Mouse (Mus musculus) heart, embryonic 10.5 days (tissue): ENCODE data around the gene Adamtsl3. TPM values are rescaled to one million over a fixed set of nuclear protein-coding genes. Genes with fewer than 3 reads are reported as not detected.

Experiments used
- DNase-seq: peaks from one replicate; pipeline ENCODE4 v3.0.0-alpha.2; 2017; ENCODE audit warnings: low spot score
- H3K27ac ChIP-seq: fragments of 300-500 bp; sonication (generic); 2 replicates; pipeline ENCODE4 v1.5.1; 2016; ENCODE audit warnings: mild to moderate bottlenecking
- H3K27me3 ChIP-seq: fragments of 300-500 bp; sonication (generic); 2 replicates; pipeline ENCODE4 v1.6.1; 2016; ENCODE audit warnings: mild to moderate bottlenecking; ENCODE audit not compliant: poor library complexity, insufficient read depth, severe bottlenecking
- H3K36me3 ChIP-seq: fragments of 300-500 bp; sonication (generic); 2 replicates; pipeline ENCODE4 v1.6.1; 2016; ENCODE audit warnings: mild to moderate bottlenecking, moderate library complexity
- H3K4me1 ChIP-seq: fragments of 300-500 bp; sonication (generic); 2 replicates; pipeline ENCODE4 v1.6.1; 2016; ENCODE audit warnings: mild to moderate bottlenecking
- H3K4me3 ChIP-seq: fragments of 300-500 bp; sonication (generic); 2 replicates; pipeline ENCODE4 v1.5.1; 2016; ENCODE audit warnings: mild to moderate bottlenecking, moderate library complexity
- H3K9me3 ChIP-seq: fragments of 300-500 bp; sonication (generic); 2 replicates; pipeline ENCODE4 v1.6.1; 2016; ENCODE audit warnings: mild to moderate bottlenecking, moderate library complexity
- WGBS: fragments of 180-500 bp; shearing (Covaris S2); methylation state at CpG from one replicate; pipeline ENCODE4 v1.1.7; 2016; 5-methylcytosine and 5-hydroxymethylcytosine counted together
- polyA plus RNA-seq: library from polyadenylated mRNA; unstranded; fragments of >200 nt; fragmentation: Nextera tagmentation; extraction: Ambion mirVana; gene quantifications from 2 replicates; pipeline ENCODE4 v1.2.1, GENCODE M21; 2016

Adamtsl3 gene
- polyA plus RNA-seq, 1 experiment from 2014 or later, result 0.06 TPM

- Histone ChIP-seq H3K36me3 (no peaks in the 10 kb centered on the region), H3K9me3 (no peaks in the 10 kb centered on the region), H3K27ac (no peak overlapping the region), H3K4me3 (no peak overlapping the region), H3K4me1 (no peaks in the 10 kb centered on the region), H3K27me3 (no peaks in the 10 kb centered on the region)
- DNase-seq, result no peak
- WGBS, result 39% methylated on average over 8 of the region's 8 CpGs
Observed at GRCm38 (mm10) chr7:82566688-82567087, 231.2 kb downstream of the Adamtsl3 start.

DNA sequence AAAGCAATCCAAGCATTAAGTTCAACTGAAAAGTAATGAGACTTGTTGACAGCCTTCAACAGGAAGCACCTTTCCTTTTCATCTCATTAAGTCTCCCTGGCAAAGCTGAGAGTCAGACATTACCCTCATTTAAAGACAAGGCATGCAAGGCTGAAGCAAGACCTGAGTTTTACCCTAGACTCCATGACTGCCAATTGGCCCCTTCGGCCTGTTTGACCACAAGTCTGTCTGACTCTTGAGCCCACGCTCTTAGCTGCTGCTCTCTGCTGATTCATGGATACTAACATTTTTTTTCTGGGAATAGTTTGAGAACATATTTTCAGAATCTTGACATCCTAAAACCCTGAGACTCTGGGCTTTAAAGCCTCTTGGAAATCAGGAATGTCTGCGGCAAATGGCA is 232.3 kb downstream of the Adamtsl3 start:
- H3K36me3 ChIP-seq, result no peaks in the 10 kb centered on the region
- 91% methylated on average over 3 of the region's 3 CpGs for WGBS
- no peak overlapping the region for H3K4me3 ChIP-seq
- H3K9me3 ChIP-seq, result no peaks in the 10 kb centered on the region
- DNase-seq, result no peak
- no peaks in the 10 kb centered on the region for H3K4me1 ChIP-seq
- no peak overlapping the region for H3K27ac ChIP-seq
- no peaks in the 10 kb centered on the region for H3K27me3 ChIP-seq

DNA sequence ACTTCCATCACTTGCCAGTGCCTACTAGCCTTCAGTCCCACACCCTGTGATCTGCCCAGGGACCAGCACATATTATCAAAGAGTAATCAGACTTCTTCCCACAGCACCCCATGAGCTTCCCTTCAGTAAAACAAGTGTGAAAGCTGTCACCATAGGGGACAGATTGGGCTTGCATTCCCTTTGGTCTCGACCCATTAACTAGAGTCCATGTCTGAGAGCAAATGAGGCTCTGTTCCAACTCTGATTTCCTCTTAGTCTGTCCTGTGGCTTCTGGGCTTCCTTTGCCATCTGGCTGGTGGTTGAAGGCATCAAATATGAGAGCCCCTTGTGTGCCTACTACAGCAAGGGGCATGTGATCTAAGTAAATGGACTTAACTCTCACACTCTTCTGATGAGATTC is 237.5 kb downstream of the Adamtsl3 start:
- H3K9me3 ChIP-seq, result no peaks in the 10 kb centered on the region
- 41% methylated on average over 1 of the region's 1 CpGs for WGBS

GRCm38 (mm10) chr7:82580007-82580406 is 244.5 kb downstream of the Adamtsl3 start:
- Histone ChIP-seq H3K4me1 (no peaks in the 10 kb centered on the region), H3K27ac (no peak overlapping the region), H3K4me3 (no peak overlapping the region), H3K9me3 (no peaks in the 10 kb centered on the region), H3K27me3 (no peaks in the 10 kb centered on the region), H3K36me3 (no peaks in the 10 kb centered on the region)
- DNase-seq, result no peak
- WGBS, result 86% methylated on average over 3 of the region's 3 CpGs

More for the DNA sequence above, 237.5 kb downstream of the Adamtsl3 start:
- no peak overlapping the region for H3K4me3 ChIP-seq
- H3K36me3 ChIP-seq, result no peaks in the 10 kb centered on the region
- DNase-seq, result no peak
- H3K27me3 ChIP-seq, result no peaks in the 10 kb centered on the region
- no peak overlapping the region for H3K27ac ChIP-seq
- H3K4me1 ChIP-seq, result no peaks in the 10 kb centered on the region

DNA sequence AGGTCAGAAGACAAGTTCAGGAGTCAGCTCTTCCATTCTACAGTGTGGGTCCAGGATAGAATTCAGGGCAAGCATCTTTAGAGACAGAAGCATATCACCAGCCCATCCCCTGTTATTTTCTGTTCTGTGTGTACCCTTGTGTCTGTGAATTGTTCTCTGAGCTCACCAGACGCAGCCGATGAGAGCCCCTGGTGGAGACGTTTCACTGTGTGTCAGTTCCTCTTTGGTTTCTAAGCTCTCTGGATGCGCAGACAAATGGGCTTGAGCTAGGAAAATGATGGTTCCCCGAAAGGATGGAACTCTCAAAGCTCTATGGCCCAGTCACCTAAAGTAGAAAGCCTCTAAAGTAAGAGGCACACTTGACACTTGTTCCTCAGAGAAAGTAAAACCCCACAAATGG is 246.3 kb downstream of the Adamtsl3 start:
- Histone ChIP-seq H3K4me1 (no peaks in the 10 kb centered on the region), H3K27ac (no peak overlapping the region), H3K4me3 (no peak overlapping the region), H3K27me3 (no peaks in the 10 kb centered on the region), H3K36me3 (no peaks in the 10 kb centered on the region), H3K9me3 (no peaks in the 10 kb centered on the region)
- no peak for DNase-seq
- WGBS, result 72% methylated on average over 5 of the region's 5 CpGs

GRCm38 (mm10) chr7:82582534-82582933 is 247.0 kb downstream of the Adamtsl3 start:
- no peak for DNase-seq
- Histone ChIP-seq H3K4me3 (no peak overlapping the region), H3K27ac (no peak overlapping the region), H3K9me3 (no peaks in the 10 kb centered on the region), H3K36me3 (no peaks in the 10 kb centered on the region), H3K27me3 (no peaks in the 10 kb centered on the region), H3K4me1 (no peaks in the 10 kb centered on the region)
- 87% methylated on average over 4 of the region's 4 CpGs for WGBS

GRCm38 (mm10) chr7:82590931-82591330 is 255.4 kb downstream of the Adamtsl3 start:
- DNase-seq, result no peak
- no peaks in the 10 kb centered on the region for H3K27me3 ChIP-seq
- no peaks in the 10 kb centered on the region for H3K36me3 ChIP-seq
- H3K27ac ChIP-seq, result no peak overlapping the region
- WGBS, result 85% methylated on average over 6 of the region's 6 CpGs
- no peaks in the 10 kb centered on the region for H3K9me3 ChIP-seq
- no peak overlapping the region for H3K4me3 ChIP-seq
- H3K4me1 ChIP-seq, result no peaks in the 10 kb centered on the region

DNA sequence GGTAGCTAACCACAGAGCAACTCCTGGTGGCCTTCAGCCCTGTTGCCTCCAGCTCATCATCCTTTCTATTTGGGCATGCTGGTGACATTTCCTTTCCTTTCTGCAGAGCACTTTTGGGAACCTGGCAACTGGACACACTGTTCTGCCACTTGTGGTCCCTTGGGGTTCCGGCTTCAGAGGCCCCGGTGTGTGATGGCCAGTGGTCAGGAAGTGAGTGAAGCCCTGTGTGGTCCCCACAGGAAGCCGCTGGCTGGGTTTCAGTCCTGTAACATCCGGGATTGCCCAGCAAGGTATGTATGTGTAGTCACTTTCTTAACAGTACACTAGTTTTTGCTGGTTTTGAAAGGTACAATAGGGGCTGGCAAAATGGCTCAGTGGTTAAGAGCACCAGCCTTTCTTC is 266.5 kb downstream of the Adamtsl3 start:
- DNase-seq, result no peak
- Histone ChIP-seq H3K4me3 (no peak overlapping the region), H3K27me3 (no peaks in the 10 kb centered on the region), H3K36me3 (no peaks in the 10 kb centered on the region), H3K4me1 (no peaks in the 10 kb centered on the region), H3K27ac (no peak overlapping the region), H3K9me3 (no peaks in the 10 kb centered on the region)
- WGBS, result 65% methylated on average over 4 of the region's 4 CpGs

- Histone ChIP-seq H3K27ac (no peak overlapping the region), H3K4me3 (no peak overlapping the region), H3K9me3 (no peaks in the 10 kb centered on the region), H3K4me1 (no peaks in the 10 kb centered on the region), H3K27me3 (no peaks in the 10 kb centered on the region), H3K36me3 (no peaks in the 10 kb centered on the region)
- no peak for DNase-seq
- WGBS, result 83% methylated on average over 6 of the region's 6 CpGs
Observed at GRCm38 (mm10) chr7:82605425-82605824, 269.9 kb downstream of the Adamtsl3 start.

- WGBS, result 67% methylated on average over 3 of the region's 3 CpGs
Observed at GRCm38 (mm10) chr7:82609629-82610028, 274.1 kb downstream of the Adamtsl3 start.

GRCm38 (mm10) chr7:82625342-82625741 is 289.8 kb downstream of the Adamtsl3 start:
- H3K36me3 ChIP-seq, result no peaks in the 10 kb centered on the region
- peak; percentile 81 for DNase-seq
- H3K9me3 ChIP-seq, result no peaks in the 10 kb centered on the region
- H3K27me3 ChIP-seq, result no peaks in the 10 kb centered on the region
- no peak overlapping the region for H3K27ac ChIP-seq
- no peak overlapping the region for H3K4me3 ChIP-seq
- WGBS, result 12% methylated on average over 7 of the region's 7 CpGs
- H3K4me1 ChIP-seq, result no peaks in the 10 kb centered on the region

More at GRCm38 (mm10) chr7:82609629-82610028, 274.1 kb downstream of the Adamtsl3 start:
- DNase-seq, result no peak
- no peaks in the 10 kb centered on the region for H3K36me3 ChIP-seq
- no peaks in the 10 kb centered on the region for H3K4me1 ChIP-seq
- H3K27ac ChIP-seq, result no peak overlapping the region
- no peaks in the 10 kb centered on the region for H3K27me3 ChIP-seq
- H3K9me3 ChIP-seq, result no peaks in the 10 kb centered on the region
- H3K4me3 ChIP-seq, result no peak overlapping the region

DNA sequence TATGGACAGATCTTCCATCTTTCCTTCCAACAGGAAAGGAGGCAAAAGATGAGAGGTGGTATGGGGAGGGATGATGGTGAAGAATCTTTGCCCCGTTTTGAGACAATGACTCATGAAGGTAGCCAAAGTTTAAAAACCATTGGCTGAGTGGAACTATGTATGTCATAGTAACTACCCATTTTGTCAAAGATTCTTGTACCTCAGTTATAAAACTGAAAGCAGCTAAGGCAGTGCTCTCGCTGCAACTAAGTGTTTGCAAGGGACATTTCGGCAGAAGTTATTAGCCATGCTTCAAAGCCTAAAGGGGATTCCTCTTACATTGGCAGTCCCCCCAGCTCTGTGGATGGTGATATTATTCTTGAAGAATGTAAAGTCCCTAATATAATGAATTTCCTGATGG is 311.7 kb downstream of the Adamtsl3 start:
- 90% methylated on average over 3 of the region's 3 CpGs for WGBS
- Histone ChIP-seq H3K4me1 (peaks cover 7% of the 10 kb centered on the region), H3K9me3 (no peaks in the 10 kb centered on the region), H3K27me3 (no peaks in the 10 kb centered on the region), H3K36me3 (peaks cover 2% of the 10 kb centered on the region), H3K4me3 (no peak overlapping the region), H3K27ac (no peak overlapping the region)
- no peak for DNase-seq

DNA sequence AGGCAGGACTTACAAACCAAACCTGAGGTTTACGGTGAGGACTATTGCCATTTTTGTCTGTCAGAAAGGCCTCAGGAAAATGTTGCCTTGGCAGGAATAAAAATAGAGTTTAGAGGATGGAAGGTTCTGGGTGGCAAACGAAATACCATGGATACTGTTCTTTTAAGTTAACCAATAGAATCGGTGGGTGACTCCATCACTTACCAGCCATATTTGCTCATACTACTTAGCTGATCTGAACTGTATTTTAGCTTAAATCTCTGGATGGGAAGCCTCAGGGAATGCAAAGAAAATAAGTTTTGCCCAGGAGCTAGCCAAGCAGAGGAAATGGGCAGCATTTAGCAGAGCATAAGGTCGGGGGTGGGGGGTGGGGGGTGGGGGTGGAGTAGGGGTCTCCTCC is 312.4 kb downstream of the Adamtsl3 start:
- no peaks in the 10 kb centered on the region for H3K9me3 ChIP-seq
- WGBS, result 32% methylated on average over 4 of the region's 4 CpGs
- peak overlapping the region; percentile 79 for H3K4me3 ChIP-seq
- H3K36me3 ChIP-seq, result peaks cover 10% of the 10 kb centered on the region
- H3K27me3 ChIP-seq, result no peaks in the 10 kb centered on the region
- DNase-seq, result no peak
- H3K4me1 ChIP-seq, result peaks cover 7% of the 10 kb centered on the region
- peak overlapping the region; percentile 86; the same call in 1 of the 2 replicates for H3K27ac ChIP-seq

GRCm38 (mm10) chr7:82648353-82649080 is 313.0 kb downstream of the Adamtsl3 start, which contains the start of the genes Saxo2 and Efl1:
TSS of gene Saxo2 (minus strand) at chr7:82648528.
TSS of gene Efl1 (plus strand) at chr7:82648614.
- peak within 1 kb of the TSS; percentile 86 for H3K27ac ChIP-seq
- H3K4me1 ChIP-seq, result peaks cover 7% of the 10 kb centered on the region
- no peaks in the 10 kb centered on the region for H3K27me3 ChIP-seq
- WGBS, result under 1% methylated on average over 46 of the region's 46 CpGs
- peak; percentile 97 for DNase-seq
- peaks cover 12% of the 10 kb centered on the region for H3K36me3 ChIP-seq
- peak within 1 kb of the TSS; percentile 79 for H3K4me3 ChIP-seq
- no peaks in the 10 kb centered on the region for H3K9me3 ChIP-seq
